Mouse (Mus musculus): ENCODE measurements around the gene Stpg3.

- TF ChIP-seq CTCF (IDR thresholded peaks at IDR 0.05; ENCODE audit: low read depth, low read length) (no peak), POLR2A (IDR thresholded peaks at IDR 0.05; ENCODE audit: insufficient read depth, low read length) (no peak), EP300 (IDR thresholded peaks at IDR 0.05; ENCODE audit: insufficient read depth, low read depth, low read length) (no peak)
Observed at GRCm38 (mm10) chr2:25221331-25221772, 6.9 kb upstream of the Stpg3 start.

Measured in ES-Bruce4 (cell line).